Mouse (Mus musculus) stomach, postnatal 0 days (tissue): ENCODE measurements around the gene Stk4.

Source experiments
- CTCF ChIP-seq: IDR thresholded peaks from 2 replicates; pipeline ENCODE4 v1.5.1; 2016; ENCODE audit warnings: antibody characterized with exemption, low read depth, mild to moderate bottlenecking, moderate library complexity
- EP300 ChIP-seq: optimal IDR thresholded peaks from 2 replicates; pipeline ENCODE3; 2016; ENCODE audit warnings: antibody characterized with exemption

- no peak for TF ChIP-seq CTCF
- no peak for TF ChIP-seq EP300
Observed at GRCm38 (mm10) chr2:164175850-164176249, 105.7 kb downstream of the Stk4 start.
